Mouse (Mus musculus) heart, postnatal 4 days (tissue): ENCODE results near the gene Ehd2. TPM values are rescaled to one million over a fixed set of nuclear protein-coding genes. Genes with fewer than 3 reads are reported as not detected.

Experiments used
- DNase-seq: peaks from one replicate; pipeline ENCODE4 v3.0.0; 2021
- total RNA-seq, 2 experiments: library from RNA; stranded (reverse); gene quantifications; 2 replicates each; pipeline ENCODE4 v1.2.3; 2021

Ehd2 gene
- total RNA-seq, 2 experiments from 2014 or later, result 193 to 197 TPM

DNA sequence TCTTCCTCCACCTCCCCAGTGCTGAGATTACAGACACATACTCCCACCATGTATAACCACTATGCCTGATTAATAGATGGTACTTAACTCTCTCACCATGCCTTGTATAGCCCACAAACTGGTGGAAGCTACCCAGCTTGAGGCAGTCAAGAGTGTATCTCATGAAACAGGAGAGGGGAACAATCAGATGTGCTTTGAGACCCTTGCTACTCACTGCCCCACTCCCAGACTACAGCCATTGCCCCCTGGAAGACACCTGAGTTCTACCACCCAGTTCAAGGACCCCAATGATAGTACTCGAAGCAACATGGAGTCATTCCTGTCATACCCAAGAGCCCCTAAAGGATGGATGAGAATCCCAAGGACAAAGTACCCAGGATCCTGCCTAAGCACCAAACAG is 60.8 kb downstream of the Ehd2 start:
- DNase-seq, result no peak

DNA sequence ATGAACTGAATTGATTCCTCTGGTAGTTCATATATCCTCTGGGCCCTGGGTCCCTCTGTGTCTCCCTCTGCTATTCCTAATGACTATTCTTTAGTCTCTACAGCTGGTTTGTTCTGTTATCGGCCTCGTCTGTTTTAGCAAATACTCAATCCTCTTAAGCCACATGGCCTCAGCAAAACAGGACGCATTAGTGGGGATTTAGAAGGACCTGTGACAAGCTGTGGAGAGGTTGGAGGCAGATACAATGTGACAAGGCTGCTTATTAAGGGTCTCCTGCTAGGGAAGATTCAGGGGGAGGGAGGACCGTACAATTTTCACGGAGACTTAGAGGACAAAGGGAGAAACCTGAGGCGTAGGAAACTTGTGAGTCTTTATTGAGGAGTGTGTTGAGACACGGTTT is 61.5 kb downstream of the Ehd2 start:
- no peak for DNase-seq

DNA sequence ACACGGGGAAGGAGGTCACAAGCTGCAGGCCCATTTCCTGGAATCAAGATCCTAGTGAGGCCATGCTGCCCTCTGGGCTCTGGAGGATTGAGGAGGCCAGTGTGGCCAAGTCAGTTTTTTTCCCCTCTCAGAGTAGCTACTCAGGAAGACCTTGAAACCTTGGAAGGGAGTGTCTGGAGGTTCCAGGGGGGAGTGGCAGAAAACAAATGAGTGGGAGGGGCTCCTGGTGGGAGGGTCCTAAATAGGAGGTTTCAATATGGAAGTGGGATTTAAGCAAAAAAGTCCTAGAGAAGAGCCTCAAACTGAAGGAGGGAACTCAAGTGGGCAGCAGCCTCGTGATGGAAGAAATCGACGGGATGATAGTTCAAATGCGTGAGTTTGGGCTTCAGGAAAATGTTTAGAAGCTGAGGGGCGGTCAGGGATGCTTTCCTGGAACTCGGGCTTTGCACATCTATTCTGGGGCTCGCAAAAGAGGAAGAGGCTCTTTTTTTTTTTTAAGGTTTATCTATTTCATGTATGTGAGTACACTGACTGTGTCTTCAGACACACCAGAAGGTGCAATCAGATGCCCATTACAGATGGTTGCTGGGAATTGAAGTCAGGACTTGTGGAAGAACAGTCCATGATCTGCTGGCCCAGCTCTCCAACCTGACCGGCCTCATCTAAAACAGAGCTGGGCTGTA is 65.9 kb downstream of the Ehd2 start:
- no peak for DNase-seq

Other genes with a start within 250 kb of the Ehd2 start
- gene Obox5, start 217.4 kb downstream of the Ehd2 start, total RNA-seq, result not detected
- not detected for gene Obox6, start 127.9 kb downstream of the Ehd2 start, total RNA-seq
- not detected for gene Crx, start 87.6 kb downstream of the Ehd2 start, total RNA-seq
- gene Crxos, start 85.0 kb downstream of the Ehd2 start, total RNA-seq, result not detected
- 100 to 1,000 TPM; 194 to 214 TPM for gene Selenow, start 45.2 kb downstream of the Ehd2 start, total RNA-seq
- 100 to 1,000 TPM; 139 to 142 TPM for gene Nop53, start 21.5 kb downstream of the Ehd2 start, total RNA-seq
- gene Bicra, start 80.4 kb upstream of the Ehd2 start, total RNA-seq, result 1 to 10 TPM; 7.6 to 7.8 TPM
- gene Zfp541, start 94.2 kb upstream of the Ehd2 start, total RNA-seq, result not detected
- gene Napa, start 130.9 kb upstream of the Ehd2 start, total RNA-seq, result 100 to 1,000 TPM in 1 of 2 experiments, 10 to 100 TPM in 1; 90.4 to 104 TPM
- 10 to 100 TPM; 23.8 to 25.9 TPM for gene Kptn, start 152.3 kb upstream of the Ehd2 start, total RNA-seq
- gene Slc8a2, start 162.3 kb upstream of the Ehd2 start, total RNA-seq, result 1 to 10 TPM; 2.0 TPM
- gene Meis3, start 207.5 kb upstream of the Ehd2 start, total RNA-seq, result 1 to 10 TPM; 8.6 to 9.4 TPM